Mouse (Mus musculus) layer of hippocampus, adult 2 months (tissue): ENCODE data around the gene Clmn. TPM values are rescaled to one million over a fixed set of nuclear protein-coding genes. Genes with fewer than 3 reads are reported as not detected.
A peak's percentile ranks its signal among the peaks of the same experiment; 100 is the strongest.
"Not testable (repeated sequence)": the region's sequence is repeated elsewhere in the genome, so short reads cannot be mapped to it uniquely, and the experiment has no call there.

Source experiments
- DNase-seq, 2 experiments: peaks; one replicate each; pipeline ENCODE4 v3.0.0; 2022; ENCODE audit warnings: low spot score in 2 of 2
- H3K27ac ChIP-seq: fragments of 200-600 bp; 2 replicates; pipeline ENCODE4 v1.8.1; 2022
- H3K4me3 ChIP-seq: fragments of 200-600 bp; 2 replicates; pipeline ENCODE4 v1.8.1; 2022; ENCODE audit warnings: mild to moderate bottlenecking
- CTCF ChIP-seq: fragments of 200-600 bp; conservative IDR thresholded peaks from 2 replicates; pipeline ENCODE4 v1.8.1; 2022; ENCODE audit warnings: antibody characterized with exemption, mild to moderate bottlenecking, moderate library complexity
- total RNA-seq, 2 experiments: library from RNA; stranded (reverse); gene quantifications; 2 replicates each; pipeline ENCODE4 v1.2.3; 2021

The Clmn gene
- total RNA-seq, 2 experiments from 2014 or later, result 103 to 108 TPM

- Histone ChIP-seq H3K27ac (peak overlapping the region; percentile 32), H3K4me3 (no peak overlapping the region)
- no peak for TF ChIP-seq CTCF
- no peak for DNase-seq
Observed at GRCm38 (mm10) chr12:104830283-104830639, 34.6 kb downstream of the Clmn start.

GRCm38 (mm10) chr12:104829596-104830282 lies 35.1 kb downstream of the Clmn start:
- H3K4me3 ChIP-seq, result no peak overlapping the region
- peak overlapping the region; percentile 32 for H3K27ac ChIP-seq
- peak; percentile 72 for TF ChIP-seq CTCF
- DNase-seq, result no peak

GRCm38 (mm10) chr12:104828986-104829385 lies 35.9 kb downstream of the Clmn start:
- DNase-seq, H3K4me3 ChIP-seq: not testable (repeated sequence)

GRCm38 (mm10) chr12:104827721-104828120 lies 37.2 kb downstream of the Clmn start:
- H3K27ac ChIP-seq, result peak overlapping the region; percentile 64
- no peak for TF ChIP-seq CTCF

More at GRCm38 (mm10) chr12:104828986-104829385, 35.9 kb downstream of the Clmn start:
- peak overlapping the region; percentile 32; the same call in 1 of the 2 replicates for H3K27ac ChIP-seq

DNA sequence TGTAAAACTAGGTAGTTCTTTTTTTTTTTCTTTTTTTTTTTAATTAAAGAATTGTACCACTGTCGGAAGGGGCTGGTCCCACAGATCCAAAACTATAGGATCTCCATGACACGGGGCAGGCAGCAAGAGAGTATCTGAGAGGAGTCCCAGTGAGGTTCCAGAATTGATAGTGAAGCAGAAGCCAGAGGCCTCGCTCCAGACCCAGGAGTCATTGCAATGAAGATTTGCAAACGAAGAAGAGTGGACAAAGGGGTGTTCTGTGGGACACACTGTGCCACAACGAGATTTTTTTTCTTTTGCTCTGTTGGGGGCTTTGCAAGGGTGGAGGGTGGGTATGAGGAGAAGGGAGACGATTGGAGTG lies 40.0 kb downstream of the Clmn start:
- no peak for DNase-seq
- H3K27ac ChIP-seq, result peak overlapping the region; percentile 43; the same call in 1 of the 2 replicates
- no peak for TF ChIP-seq CTCF
- no peak overlapping the region for H3K4me3 ChIP-seq

More at GRCm38 (mm10) chr12:104827721-104828120, 37.2 kb downstream of the Clmn start:
- no peak overlapping the region for H3K4me3 ChIP-seq
- DNase-seq, result no peak

DNA sequence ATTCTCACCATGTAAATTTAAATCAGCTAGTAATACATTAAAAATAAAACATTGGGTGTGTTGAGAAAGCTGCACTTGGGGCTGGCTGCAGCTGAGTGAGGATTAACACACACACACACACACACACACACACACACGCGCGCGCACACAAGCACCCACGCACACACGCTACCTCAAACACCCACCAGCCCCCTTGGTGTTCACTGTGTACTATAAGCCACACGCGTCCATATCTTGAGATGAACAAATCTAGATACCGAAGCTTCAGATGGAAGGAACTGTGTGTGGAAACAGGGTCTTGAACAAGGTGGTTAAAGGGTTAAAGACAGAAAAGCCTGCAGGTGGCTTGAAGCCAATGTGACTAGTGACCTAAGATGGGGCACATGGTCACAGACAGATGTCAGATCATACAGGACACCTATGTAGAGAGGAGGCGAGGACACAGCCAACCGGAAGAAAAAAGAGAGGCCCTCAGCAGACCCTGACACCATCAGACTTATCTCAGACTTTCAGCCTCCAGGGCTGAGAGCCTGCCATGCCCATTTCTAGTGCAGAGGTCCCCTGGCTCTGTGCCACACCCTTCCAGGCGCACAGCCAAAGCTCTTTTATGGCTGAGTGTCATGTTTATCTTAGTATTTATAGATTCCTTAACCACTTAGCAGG lies 40.5 kb downstream of the Clmn start:
- no peak for DNase-seq
- Histone ChIP-seq H3K27ac (peak overlapping the region; percentile 43; the same call in 1 of the 2 replicates), H3K4me3 (no peak overlapping the region)
- no peak for TF ChIP-seq CTCF

DNA sequence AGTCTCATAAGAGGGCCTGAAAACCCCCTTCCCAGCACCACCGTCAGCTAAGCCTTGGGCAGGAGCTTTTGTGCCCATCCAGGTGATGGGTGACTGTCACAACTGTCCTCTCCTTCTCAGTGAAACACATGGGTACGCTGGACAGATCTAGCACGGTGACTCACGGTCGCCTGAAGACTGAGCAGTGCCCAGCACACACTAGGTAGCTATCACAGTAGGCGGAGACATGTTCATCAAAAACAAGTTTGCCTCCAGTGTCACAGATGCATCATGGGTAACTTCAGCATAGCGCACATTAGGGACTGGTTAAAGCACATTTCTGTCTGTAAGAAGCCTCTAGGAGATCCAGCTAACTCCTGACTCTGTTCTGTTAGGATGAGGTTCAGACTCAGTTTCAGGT lies 41.2 kb downstream of the Clmn start:
- no peak for TF ChIP-seq CTCF
- Histone ChIP-seq H3K4me3 (no peak overlapping the region), H3K27ac (peak overlapping the region; percentile 39; the same call in 1 of the 2 replicates)
- DNase-seq, result no peak

- TF ChIP-seq CTCF, result peak; percentile 44
- Histone ChIP-seq H3K4me3 (no peak overlapping the region), H3K27ac (peak overlapping the region; percentile 39; the same call in 1 of the 2 replicates)
- no peak for DNase-seq
Observed at GRCm38 (mm10) chr12:104822838-104823599, 41.9 kb downstream of the Clmn start.

- peak overlapping the region; percentile 39; the same call in 1 of the 2 replicates for H3K27ac ChIP-seq
- no peak for DNase-seq
- H3K4me3 ChIP-seq, result no peak overlapping the region
- no peak for TF ChIP-seq CTCF
Observed at GRCm38 (mm10) chr12:104822151-104822550, 42.7 kb downstream of the Clmn start.

DNA sequence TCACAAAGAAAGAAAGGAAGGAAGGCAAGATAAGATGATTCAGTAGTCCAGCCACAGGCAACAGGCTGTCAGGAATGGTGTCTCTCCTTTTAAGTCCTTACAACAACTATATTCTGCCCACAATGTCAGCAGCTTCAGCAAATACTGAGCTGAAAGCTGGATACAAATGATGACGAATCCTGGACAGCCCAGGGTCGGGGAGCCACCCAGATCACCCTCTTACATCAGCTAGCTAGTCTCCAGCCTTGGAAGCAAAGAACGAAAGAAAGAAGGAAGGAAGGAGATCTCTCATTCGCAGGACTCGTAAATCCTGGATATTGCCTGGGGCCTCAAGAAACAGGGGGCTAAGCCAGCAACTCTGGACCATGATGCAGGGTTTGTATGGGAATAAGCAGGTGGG lies 44.8 kb downstream of the Clmn start:
- no peak for DNase-seq
- Histone ChIP-seq H3K4me3 (no peak overlapping the region), H3K27ac (0 out of 2 replicates have a peak overlapping the region, but pooled peaks have one; percentile 10)
- TF ChIP-seq CTCF, result no peak

DNA sequence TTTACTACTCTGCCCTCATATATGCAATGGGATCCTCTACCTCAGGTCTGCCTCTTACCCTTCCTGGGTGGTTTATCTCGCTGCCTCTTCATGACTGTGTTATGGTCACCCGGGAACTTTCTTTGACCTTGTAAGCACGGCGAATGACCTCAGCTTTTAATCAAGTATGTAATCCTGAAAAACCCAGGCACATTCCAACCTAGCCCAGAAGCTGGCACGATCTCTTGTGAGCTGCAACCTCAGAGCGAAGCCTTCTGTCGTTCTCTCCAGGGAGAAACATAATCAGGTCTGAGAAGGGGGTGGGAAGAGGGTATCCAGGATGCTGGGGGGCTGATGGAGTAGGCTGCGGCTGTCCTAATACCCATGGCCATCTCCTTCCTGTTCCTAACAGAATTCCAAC lies 45.8 kb downstream of the Clmn start:
- no peak for DNase-seq
- no peak for TF ChIP-seq CTCF
- H3K4me3 ChIP-seq, result no peak overlapping the region
- H3K27ac ChIP-seq, result no peak overlapping the region

GRCm38 (mm10) chr12:104818057-104818456 lies 46.8 kb downstream of the Clmn start:
- no peak overlapping the region for H3K4me3 ChIP-seq
- TF ChIP-seq CTCF, result no peak
- no peak for DNase-seq
- peak overlapping the region; percentile 61; the same call in 1 of the 2 replicates for H3K27ac ChIP-seq
